Mouse (Mus musculus): ENCODE results near the gene Pheta1.

Gene Pheta1

DNA sequence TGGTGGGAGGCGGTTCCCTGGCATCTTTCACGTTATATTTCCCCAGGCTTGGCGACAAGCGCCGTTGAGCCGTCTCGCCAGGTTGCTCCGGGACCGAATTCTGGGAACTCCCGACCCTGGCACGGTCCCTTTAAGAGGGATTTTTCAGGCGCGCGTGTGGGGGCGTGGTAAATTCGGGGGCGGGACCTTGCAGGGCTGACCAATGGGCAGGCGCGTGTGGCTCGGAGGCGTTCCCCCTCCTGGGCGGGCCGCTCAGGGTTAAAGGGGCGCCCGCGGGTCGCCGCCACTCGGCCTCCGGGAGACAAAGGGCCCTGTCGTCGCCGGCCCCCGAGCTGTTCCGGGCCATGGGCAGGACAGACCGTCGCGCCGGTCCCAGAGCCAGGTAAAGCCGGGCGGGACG, at the start of gene Pheta1:
TSS of gene Pheta1 (plus strand) at position 242 of the 400 bp plus-strand sequence.
- DNase-seq (ENCODE audit: low spot score in 2 of 2), result peak; percentile 87 to 92

DNA sequence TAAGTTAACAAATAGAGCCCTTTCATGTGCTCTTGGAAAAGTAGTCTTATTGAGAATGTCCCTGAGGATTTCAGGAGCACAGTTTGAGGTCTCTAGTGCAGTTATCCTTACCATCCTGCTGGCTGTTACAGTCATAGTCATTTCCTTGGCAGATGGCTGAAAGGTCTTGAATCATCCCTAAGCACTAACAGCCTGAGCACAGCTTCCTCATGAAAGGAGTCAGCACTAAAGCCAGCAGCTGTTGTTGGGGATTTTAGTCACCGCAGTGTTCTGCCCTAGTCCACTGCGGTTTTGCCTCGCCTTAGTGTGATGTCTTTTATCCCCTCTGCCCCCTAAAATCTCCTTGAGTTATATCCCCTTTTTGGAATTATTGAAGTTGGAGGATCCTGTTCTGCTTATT, 41.6 kb upstream of the Pheta1 start:
- no peak for DNase-seq (ENCODE audit: low spot score in 2 of 2)

DNA sequence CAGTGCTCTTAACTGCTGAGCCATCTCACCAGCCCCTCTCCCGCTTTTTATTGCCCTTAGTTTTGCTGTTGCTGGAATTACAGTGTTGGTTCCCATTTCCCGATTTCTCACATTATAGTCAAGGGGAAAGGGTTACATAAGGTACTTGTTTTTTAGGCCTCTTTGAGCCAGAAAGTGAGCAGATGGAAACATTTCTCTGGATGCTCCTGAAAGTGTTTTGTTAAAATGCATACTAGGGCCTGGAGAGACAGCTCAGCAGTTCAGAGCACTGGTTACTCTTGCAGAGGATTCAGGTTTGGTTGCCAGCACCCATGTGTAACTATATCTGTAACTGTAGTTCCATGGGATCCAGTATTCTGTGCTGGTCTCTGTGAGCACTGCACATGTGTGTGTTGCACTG, 40.6 kb upstream of the Pheta1 start:
- DNase-seq (ENCODE audit: low spot score in 2 of 2), result no peak

DNA sequence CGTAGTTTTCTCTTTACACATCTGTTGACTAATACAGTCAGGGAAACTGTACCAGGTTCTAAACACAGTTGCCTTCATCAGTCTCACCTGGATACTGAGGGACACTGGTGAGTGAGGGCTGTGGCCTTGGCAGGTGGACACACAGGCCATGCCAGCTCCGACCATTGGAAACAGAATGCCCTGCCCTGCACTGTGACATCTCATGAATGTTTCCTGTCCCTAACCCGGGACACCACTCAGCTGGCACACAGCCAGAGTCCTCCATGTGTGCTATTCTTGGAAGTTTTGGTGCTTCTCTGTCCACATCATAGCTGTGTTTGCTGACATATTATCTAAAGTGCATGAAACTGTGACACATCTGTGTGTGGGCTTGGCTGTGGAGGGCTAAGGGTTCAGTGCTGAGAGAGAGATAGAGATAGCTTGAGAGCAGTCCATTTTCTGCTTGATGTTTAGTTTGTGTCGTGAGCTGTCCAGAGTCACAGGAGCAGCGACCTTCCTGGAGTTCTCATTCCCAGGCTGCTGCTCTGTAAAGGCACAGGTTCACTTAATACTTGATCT, 39.0 kb upstream of the Pheta1 start:
- DNase-seq (ENCODE audit: low spot score in 2 of 2), result no peak

DNA sequence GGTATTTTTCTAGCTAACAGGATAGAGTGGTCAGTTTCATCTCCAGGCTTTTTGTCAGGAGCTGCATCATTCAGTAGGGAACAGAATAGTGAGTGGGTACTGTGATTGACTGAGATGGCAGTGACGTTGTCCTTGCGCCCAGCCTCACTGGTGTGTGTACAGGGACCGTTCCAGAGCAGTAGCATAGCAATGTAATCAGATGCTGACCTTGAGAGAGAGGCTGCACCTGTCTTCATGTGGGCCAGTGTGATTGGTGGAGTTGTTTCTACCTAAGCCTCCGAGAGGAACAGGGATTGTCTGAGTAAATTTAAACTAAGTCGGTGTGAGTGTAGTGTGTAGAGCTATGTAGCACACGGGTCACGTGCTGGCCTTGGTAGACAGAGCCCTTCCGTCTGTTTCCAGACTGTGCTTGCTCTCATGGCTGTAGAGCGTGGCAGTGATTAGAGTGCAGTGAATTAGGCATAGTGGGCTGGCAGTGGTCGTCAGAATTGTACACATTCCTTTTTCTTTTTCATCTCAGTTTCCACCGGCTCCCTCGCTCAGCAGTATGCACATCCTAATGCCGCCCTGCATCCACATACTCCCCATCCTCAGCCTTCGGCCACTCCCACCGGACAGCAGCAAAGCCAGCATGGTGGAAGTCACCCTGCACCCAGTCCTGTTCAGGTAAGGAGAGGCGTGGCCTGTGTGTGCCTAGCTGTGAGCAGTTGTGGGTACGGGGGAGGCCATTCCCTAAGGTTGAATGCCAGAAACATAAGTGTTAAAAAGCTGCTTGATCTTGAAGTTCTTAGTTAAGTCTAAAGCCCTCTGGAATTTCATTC, 38.2 kb upstream of the Pheta1 start:
- DNase-seq (ENCODE audit: low spot score in 2 of 2), result no peak

DNA sequence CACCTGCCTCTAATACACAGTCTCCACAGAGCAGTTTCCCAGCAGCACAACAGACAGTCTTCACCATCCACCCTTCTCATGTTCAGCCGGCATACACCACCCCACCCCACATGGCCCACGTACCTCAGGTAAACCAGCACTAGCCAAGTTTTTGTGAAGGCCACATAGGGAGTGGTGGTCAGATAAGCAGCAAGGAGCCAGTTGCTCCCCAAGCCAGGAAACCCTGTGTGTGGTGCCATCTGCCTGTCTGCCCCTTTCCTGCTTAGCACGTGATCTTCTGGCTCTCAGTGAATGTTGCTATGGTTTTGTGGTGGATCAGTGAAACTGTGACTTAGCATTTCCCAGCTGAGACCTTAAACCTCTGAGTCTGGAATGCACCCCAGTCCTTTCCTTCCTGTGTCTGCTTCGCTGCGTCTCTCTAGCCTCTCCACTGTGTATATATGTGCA, 37.3 kb upstream of the Pheta1 start:
- no peak for DNase-seq (ENCODE audit: low spot score in 2 of 2)

DNA sequence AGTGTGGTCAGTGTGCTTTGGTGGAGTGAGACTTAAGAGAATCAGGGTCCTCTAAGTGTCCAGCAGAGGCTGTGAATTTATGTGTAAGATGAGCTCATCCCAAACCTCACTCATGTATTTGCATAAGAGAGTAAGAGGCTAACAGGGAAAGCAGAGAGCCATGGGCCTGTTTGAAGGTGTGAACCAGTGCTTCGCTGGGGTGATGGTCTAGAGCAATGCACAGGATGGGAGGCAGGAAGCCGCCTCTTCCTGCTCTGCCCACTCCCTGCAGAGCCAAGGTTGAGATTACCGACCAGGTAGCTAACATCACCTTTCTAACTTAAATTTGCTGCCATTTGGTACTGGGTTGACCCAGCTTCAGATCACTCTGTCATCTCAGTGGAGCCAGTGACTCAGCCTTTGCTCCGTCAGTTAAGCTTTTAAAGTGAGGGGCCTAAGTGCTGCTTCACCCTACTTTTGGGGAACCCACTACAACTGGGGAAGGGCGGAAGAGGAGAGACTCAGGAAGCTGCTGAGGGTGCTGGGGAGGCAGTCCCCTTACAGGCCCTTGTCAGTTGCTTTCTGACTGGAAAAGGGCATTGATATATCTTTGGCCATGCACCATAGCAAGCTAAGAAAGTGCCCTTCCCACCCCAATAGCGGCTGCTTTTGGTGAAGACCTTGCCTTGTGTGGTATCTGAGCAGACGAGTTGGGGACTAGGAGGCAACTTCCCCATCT, 36.1 kb upstream of the Pheta1 start:
- no peak for DNase-seq (ENCODE audit: low spot score in 2 of 2)

DNA sequence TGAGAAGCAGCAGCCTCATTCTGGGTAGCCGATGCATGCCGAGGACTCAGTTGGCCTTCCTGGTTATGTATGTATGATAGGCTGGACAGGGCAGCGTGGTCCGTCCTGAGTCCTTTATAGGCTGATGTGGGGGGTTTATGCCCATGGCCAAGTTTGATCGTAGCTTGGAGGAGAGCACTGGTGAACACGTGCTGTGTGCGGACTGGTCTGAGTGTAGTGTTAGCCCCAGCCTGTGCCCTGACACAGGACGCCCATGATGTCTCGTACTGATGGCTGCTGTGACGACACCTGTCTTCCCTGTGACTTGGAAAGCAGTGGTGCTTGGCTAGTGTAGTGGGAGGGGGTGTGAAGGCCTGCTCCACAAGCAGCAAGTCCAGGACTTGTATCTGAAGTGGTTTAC, 35.0 kb upstream of the Pheta1 start:
- no peak for DNase-seq (ENCODE audit: low spot score in 2 of 2)

DNA sequence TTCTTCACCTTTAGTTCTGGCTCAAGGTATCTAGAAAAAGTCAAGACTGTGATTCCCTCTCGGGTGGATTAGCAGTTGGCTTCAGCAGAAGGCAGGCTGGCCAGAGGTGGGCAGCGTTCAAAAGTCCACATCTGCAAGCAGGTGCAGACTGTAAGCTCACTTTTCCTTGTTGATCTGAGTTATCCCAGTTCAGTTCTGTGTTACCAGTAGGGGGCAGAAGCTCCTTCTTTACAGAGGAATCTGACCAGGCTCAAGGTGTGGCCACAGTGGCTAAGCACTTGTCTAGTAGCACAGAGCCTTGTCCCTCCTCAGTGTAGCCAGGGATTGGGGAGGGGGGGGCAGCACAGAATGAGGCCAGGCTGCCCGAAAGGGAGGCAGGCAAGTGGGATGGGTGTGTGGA, 33.7 kb upstream of the Pheta1 start:
- DNase-seq (ENCODE audit: low spot score in 2 of 2), result peak; percentile 71 to 74

DNA sequence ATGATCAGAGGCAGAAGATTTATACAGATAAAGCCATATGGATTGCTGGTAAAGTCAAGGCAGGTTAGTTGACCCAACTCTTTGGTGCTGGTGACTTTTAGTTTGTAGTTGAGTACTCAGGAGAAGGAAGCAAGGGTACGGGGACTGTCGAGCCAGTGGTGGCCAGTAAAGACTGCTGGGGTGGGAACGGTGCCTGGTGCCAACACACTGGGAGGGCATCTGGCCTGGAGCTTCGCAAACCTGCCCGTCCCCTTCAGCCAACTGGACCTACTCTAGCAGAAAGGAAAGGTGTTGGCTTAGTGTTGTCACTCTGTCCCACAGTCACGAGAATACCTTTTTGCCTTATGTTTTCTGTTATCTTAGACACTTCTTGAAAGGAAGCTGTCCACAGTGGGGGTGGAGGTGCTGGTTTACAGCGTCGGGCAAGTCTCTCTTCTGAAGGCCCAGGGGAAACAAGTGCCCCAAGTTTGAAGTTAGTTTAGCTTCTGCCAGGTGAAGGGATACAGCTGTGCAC, 32.9 kb upstream of the Pheta1 start:
- no peak for DNase-seq (ENCODE audit: low spot score in 2 of 2)

DNA sequence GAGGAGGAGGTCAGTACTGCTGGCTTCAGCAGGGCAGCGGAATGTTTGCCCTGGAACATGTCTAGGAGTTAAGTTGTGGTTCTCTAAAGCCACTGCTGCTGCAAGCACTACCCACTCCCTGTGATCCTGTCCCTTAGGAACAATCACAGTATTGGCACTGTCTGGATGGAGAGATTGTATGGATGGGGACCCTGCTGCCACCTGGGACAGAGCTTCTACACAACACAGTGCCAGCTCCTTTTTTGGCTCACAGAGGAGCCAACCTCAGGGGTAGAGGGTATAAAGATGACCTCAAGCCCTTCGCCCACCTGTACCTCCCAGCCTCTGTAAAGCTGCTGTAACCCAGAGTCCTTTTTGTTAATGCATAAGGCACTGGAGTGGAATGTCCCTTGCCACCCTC, 32.2 kb upstream of the Pheta1 start:
- DNase-seq (ENCODE audit: low spot score in 2 of 2), result no peak

DNA sequence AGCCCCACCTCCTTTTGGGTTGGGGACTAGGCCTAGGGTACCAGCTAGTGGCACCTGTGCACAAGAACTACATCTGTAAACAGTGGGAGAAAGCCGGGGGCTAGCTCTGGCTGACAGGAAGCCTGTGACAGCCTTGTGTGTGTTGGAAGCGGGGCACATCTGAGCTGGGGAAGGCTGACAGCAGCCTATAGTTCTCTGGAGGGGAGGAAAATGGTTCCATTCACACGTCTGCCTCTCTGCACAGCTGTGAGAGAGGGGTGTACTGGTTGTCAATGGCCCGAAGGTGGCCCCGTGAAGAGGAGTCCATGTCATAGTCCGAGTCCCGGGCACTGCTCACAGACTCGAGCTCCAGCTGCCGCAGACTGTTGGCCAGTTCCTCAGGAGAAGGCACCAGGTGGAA, 31.2 kb upstream of the Pheta1 start:
- DNase-seq (ENCODE audit: low spot score in 2 of 2), result no peak

DNA sequence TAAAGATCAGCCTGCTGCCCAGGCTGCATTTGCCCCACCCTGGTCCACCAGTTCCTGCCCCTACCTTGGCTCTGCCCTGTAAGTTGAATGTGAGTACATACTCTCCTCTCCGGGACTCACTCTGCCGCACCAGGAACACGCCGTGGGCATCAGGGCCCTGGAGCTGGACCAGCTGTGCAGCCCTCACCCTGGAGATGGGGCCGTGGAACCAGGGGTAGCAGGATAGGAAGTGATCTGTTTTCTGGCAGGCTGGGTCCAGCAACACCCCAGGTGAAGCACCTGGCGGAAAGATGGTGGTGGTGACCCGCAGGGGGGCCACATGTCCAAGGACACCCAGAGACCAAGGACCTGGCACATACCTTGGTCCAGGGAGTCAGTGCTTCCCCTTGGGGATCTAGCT, 30.4 kb upstream of the Pheta1 start:
- no peak for DNase-seq (ENCODE audit: low spot score in 2 of 2)

DNA sequence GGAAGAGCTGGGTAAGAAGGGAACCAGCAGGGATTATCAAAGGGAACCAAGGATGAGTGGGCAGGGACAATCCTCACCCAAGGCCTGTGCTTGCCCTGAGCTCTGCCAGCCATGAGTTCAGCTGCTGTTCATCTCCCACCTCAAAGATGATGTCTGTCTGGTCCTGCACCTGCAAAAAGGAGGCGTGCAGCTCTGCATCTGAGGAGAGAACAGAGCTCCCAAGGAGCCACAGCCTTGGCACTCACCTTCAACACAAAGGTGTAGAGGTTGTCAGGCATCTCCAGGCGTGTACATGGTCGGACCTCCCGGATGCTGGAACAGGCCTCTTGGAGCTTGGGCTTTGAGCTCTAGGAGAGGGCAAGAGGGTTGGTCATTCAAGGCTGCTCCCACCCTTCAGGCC, 29.9 kb upstream of the Pheta1 start:
- no peak for DNase-seq (ENCODE audit: low spot score in 2 of 2)

DNA sequence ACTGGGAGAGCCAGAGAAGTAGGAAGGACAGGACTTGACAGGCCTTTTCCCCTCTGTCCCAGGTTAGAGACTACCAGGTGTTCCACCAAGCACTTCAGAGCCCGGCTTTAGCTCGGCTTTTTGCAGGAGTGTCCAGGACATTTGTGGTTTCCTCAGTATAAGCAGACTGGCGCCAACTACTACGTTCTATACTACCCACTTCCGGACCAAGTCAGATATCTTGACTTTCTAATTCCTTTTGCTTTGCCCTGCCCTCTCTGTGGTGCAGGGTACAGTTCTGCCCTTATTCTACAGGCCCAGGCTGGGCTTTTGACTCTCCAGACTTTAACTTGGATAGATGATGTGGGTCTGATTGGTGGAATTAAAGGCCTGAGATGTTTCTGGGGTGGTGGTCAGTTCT, 29.2 kb upstream of the Pheta1 start:
- DNase-seq (ENCODE audit: low spot score in 2 of 2), result no peak

DNA sequence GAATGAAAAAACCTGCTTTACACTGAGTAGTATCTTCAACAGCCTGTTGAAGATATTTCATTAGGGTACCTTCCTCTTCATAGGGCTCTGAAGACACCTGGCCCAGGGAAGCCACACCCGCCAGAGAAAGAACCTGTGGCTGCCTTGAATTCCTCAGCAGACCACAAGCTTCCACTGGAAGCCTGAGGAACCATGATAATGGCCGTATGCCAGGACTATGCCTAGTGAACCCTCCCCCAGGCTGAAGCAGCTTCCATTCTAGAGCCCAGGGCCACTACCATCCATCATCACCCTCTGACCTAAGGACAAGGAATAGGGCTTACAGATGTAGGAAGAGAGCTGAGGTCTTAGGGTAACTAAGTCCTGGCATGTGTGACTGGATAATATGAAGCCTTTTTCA, 28.6 kb upstream of the Pheta1 start:
- DNase-seq (ENCODE audit: low spot score in 2 of 2), result no peak

DNA sequence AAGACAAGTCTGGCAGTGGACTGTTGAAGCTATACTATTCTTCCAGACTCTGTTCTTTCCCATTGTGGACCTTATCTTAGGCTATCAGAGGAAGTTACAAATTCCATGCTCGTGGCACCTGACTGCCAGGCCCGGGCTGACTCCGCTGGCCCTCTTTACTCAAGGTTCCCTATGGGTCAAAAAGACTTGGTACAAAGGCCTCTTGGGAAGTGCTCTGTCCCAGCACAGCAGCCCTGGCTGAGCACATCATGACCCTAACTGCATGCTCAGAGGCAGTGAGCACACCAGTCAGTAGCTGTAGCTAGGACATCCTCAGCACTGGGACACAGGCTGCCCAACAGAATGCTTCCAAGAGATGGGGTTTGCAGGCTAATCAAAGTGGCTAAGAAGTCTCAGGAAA, 28.1 kb upstream of the Pheta1 start:
- no peak for DNase-seq (ENCODE audit: low spot score in 2 of 2)

DNA sequence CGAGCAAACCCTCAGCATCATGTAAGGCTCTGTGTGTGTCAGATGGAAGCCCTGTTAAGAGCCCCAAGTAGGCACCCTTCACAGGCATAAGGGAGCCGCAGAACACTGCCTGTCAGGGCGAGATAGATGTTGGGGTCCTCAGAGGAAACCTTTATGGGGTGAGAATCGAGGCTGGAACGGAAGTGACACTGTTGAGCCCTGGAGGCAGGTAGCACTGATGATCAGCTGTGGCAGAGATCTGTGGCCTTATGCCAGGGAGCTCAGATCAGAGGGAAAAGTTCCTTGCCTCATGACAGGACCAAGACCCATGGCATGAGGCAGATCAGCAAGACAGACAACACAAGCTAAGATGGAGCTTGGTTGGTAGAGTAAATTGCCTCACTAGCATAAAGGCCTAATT, 27.7 kb upstream of the Pheta1 start:
- DNase-seq (ENCODE audit: low spot score in 2 of 2), result no peak

DNA sequence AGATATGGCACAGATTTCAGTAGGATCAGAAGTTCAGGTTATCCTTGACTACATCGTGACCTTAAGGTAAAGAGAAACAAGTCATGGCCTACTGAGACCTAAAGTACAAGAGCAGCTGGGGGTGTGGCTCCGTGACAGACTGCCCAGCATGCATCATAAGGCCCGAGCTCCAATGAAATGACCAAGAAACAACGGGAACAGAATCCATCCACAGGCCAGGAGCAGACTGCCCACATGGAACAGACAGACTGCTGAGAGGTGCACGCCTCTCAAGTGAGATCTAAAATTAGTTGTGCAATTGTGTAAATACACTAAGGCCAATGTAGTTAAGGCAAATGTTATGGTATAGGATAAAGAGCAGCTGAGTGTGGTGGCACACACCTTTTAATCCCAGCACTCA, 27.2 kb upstream of the Pheta1 start:
- no peak for DNase-seq (ENCODE audit: low spot score in 2 of 2)

DNA sequence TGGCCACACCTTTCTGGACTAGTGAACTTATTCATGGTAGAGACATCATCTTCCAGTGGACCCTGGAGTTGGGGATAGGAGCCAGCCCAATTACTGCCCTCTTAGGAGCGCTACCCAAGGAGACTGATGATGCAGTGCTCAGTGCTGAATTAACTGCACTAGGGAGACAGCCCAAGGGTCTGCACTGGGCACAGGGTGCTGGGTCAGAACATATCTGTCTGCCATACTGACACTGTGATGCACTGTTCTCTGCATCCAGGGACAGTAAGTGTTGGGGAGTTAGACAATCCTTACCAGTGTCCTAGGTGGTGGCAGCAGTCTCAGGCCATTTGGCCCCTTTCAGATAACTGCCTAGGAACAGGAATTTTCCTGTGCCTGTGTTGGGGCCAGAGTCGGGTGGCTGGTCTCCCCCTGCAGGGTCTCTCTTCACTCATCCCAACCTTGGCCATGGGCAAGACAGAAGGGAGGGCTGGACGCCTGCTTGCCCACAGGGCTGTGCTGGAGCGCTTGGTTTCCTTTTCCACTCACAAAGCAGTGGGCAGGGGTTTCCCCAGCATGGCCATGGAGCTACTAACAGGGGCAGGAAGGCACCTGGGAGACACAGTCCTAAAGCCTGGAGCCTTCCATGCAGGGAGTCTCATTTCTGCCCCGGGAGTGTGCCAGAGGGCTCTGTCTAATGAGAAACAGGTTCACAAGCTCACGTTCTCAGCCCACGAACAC, 25.8 kb upstream of the Pheta1 start:
- no peak for DNase-seq (ENCODE audit: low spot score in 2 of 2)

DNA sequence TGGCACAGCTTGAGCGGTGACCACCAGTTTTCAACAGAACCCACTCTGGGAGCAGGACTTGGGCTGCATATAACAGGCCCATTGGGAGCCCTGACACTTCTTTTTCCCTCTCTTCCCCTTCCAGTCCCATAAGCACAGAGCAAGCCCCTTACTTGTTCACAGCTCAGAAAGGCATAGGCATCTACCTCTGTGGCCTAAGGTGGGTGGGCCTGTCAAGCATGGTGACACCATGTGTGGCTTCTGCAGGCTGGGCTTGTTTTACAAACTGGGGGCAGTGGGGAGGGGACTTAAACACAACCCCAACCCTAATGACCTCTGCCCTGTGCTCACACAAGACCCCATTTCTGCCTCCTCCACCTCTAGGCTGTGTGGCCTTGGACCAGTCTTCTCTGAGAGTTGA, 25.1 kb upstream of the Pheta1 start:
- DNase-seq (ENCODE audit: low spot score in 2 of 2), result no peak

DNA sequence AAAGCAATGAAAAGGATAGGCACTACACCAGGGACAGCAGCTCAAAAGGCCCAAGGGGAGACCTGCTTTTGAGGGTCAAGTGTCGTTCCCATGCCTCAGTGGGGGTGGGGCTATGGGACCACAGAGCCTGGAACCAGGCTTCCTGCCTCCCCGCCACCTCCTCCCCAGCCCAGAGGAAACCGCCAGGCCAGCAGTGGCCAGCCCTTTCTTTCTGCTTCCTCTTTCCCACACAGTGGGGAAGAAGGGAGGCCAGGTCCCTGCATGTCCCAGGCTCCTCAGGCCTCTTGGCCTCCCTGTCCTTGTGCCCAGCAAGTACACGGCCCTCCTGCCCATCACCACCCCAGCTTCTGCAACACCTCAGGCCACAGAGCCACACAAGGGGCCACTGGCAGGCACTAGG, 24.7 kb upstream of the Pheta1 start:
- DNase-seq (ENCODE audit: low spot score in 2 of 2), result no peak

Data from right cerebral cortex, adult 2 months (tissue).